Mouse (Mus musculus) monocyte, adult 5-6 weeks (primary cell): ENCODE measurements around the gene Morn1. TPM values are rescaled to one million over a fixed set of nuclear protein-coding genes. Genes with fewer than 3 reads are reported as not detected.
A peak's percentile ranks its signal among the peaks of the same experiment; 100 is the strongest.

Source experiments
- ATAC-seq: fragments of 153-309, 156-312 bp; replicated peaks from 2 replicates; pipeline ENCODE4 v1.8.0; 2017; ENCODE audit warnings: mild to moderate bottlenecking; ENCODE audit not compliant: low TSS enrichment, insufficient number of reproducible peaks, severe bottlenecking, poor library complexity, low FRiP score
- total RNA-seq: library from RNA; stranded (forward); fragments of 200-1000, 200-491, 200-594 nt; gene quantifications from 3 replicates; pipeline ENCODE4 v1.2.3, GENCODE M21; 2017

Morn1 gene
- total RNA-seq, 1 experiment from 2014 or later, result not detected

- ATAC-seq, result 0 out of 2 replicates have a peak, but pooled peaks have one; percentile 20
Observed at GRCm38 (mm10) chr4:155150276-155151113, 64.1 kb downstream of the Morn1 start.

GRCm38 (mm10) chr4:155151221-155151788, 64.9 kb downstream of the Morn1 start:
- no peak for ATAC-seq

DNA sequence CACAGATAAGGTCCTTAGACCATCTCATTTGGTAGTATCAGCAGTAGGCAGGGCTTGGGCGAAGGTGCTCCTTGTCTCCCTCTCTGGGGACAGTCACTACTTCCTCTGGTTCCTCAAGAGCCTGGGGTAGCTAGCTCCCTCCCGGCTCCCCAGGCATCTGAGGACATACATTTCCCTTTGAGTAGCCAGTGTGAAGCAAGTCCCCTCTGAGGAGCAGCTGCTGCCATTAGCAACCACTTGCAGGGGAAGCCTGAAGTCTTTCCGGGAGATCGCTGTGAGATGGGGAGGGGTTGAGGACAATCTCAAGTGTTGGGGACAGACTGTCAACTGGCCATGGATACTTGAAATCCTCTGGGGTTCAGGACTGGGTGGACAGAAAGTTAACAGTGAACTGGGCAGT, 65.5 kb downstream of the Morn1 start:
- ATAC-seq, result no peak

DNA sequence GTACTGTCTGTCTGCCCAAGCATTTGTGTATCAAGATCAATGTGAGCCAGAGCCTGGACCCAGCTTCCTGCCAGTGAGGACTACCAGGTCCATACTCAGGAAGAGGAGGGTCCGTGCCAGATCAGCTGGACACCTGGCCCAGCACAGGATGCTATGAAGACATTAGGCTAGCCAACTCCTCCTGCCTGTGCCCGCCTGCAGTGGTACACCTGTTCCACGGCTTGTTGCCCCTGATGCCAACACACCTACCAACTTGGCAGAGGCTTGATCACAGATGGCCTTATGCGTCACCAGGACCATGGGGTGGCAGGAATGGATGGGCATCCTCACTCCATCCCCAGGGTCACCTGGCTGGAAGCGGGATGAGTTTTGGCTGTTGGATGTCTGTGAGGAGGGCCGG, 66.1 kb downstream of the Morn1 start:
- ATAC-seq, result no peak

DNA sequence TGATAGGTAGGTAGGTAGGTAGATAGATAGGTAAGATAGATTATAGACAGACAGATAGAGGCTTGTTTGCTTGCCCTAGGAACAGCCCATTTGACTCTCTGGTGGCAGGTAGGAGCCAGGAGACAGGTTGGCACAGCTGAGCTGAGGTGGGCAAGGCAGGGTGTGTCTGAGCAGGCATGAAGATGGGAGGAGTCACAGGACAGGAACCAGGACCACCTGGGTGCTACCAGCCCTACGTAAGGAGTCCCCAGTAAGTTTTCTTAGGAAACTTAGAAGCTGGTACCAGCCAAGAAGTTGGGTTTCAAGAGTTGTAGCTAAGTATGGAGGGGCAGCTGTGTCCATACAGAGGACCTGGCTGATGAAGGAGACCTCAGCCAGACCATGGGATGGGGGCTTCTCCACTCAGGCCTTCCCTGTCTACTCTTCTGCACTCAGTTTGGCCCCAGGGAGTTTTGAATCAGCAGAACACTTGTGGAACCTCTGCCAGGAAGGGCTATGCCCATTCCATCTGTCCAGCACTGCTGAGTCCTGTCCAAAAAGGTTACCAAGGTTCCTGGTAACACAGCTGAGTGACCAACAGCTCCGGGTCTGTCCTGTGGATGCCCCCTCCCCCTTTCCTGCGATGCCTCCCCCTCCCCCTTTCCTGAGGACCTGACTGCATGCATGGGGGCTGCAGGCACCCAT, 67.2 kb downstream of the Morn1 start:
- ATAC-seq, result no peak

DNA sequence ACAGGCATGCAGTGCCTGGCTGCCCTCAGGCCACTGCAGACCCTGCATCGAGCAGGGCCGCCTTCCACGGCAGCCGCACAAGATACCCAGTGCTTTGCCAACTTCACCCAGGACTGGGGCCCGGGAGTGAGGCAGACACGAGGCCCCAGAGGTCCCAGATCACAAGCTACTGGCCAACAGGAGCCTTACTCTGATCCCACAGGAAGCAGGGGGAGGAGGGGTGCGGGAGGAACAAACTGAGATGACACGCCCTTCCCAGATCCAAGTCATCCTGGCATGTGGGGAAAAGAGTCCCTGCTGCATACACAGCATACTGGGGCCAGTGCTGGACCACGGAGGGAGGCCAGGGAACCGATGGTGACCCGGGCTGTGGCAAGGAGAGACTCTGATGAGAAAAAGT, 68.6 kb downstream of the Morn1 start:
- no peak for ATAC-seq

DNA sequence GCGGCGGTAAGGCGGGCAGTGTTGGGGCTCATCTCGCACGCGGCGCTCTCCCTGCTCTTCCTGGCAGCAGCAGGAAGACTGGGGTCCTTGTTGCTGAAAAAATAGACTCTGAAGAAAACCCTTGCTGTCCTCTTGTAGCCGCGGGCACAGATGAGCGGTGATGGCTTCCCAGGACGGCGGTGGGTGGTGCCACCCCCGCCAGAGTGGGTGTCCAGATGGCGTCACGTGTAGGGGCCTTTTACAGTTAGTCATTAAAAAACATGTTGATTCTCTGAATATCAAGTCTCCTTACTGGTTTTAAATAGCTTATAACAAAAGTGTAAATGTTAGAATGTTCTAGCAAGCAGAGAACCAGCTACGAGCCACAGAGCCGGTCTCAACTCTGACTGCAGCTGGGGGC, 70.4 kb downstream of the Morn1 start:
- no peak for ATAC-seq

DNA sequence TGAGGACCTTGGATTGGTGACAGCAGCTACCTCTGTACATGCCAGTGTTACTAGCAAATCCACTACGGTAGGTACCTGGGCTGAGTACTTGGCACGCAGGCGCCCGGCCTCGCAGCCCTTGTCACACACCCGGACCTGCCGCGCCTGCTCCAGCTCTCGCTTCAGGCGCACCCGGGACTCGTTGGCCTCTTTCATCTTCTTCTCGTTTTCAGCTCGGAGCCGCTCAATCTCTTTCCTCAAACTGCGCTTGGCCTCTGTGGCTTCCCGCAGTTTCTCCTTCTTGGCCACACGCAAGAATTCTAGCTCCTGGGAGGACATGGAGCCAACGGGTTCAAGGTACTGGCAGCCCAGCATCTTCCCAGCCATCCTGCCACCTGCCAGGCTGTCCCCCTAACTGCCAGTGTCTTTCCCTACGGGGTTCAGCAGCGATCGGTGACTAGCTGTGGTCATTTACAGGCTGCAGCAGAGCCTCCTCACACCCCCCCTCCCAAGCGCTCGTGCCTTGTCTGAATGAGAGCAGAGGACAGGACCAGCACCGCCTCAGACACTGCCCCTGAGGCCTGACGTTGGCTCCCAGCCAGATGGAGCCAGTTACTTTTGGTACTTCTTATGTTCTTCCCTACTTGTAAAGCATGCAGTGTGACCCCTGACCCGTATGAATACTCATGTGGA, 71.6 kb downstream of the Morn1 start:
- ATAC-seq, result no peak

GRCm38 (mm10) chr4:155158543-155158917, 72.2 kb downstream of the Morn1 start:
- no peak for ATAC-seq

DNA sequence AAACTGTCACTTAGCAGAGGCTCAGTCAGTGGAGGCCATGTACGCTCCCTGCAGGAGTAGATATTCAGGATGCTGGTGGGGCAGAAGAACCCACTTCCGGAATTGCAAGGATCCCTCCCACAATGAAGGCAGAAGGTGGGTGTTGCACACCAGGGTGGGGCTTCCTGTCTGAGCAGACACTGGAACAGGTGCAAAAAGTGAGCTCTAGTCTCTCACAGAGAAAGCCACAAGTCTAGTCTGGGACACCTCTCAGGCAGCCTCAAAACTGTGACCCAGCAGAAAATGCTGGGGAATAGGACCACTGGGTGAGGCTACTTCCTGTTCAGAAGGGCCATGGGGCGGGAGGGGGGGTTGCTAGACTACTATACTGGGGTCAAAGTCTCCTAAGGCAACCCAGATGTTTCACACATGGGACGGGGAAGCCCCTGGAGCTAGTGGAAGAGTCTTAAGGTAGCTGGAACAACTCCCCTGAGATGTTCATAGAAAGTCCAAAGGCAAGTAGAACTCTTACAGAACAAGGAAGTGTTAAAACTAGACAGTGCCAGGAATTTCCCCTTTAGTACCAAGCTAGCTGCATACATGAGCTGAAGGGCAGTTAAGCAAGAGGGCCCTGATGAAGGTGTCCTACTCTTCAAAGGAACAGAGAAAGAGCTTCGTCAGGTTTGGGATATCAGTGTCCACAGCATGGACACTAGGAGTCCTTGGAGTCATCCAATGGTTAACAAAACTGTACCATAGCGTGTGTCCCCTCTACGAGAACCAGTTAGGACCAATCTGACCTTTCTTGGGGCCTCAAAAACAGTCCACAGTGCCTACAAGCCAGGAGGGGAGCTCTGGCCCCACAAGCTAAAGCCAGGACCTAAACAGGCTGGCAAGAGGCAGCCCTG, 76.3 kb downstream of the Morn1 start:
- ATAC-seq, result peak; percentile 49

DNA sequence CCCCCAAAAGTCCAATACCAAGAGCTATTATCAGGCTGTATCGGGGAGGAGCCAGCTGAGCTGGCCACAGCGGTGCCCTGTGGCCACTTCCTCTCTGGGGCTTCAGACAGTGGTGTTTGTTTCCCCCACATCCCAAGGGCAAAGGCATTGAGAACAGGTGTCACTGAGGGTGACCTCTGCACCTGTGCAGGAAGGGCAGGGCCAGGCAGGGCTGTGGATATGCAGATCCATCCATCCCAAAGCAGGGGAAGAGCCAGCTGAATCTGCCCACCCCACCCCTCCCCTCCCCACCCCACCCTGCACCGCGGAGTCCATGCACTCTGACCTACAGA, 76.9 kb downstream of the Morn1 start:
- peak; percentile 42 for ATAC-seq

GRCm38 (mm10) chr4:155163685-155164084, 77.3 kb downstream of the Morn1 start:
- no peak for ATAC-seq

DNA sequence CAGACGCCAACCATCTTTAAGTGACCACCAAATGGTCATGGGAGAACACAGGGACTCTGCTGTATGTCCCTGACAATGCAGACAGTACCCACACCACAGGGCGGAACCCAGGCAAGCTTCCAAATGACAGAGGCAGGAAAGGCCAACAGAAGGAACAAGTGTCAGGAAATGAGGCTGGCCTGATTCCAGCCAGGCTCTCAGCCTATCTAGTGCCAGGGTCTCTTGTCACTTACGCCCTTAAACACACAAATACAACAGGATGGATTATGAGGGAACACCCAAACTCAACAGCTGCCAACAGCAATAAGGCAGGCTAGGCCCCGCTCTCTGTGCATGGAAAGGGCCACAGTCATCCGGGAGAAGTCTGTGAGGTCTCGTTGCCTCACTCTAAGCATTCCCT, 78.2 kb downstream of the Morn1 start:
- ATAC-seq, result no peak

DNA sequence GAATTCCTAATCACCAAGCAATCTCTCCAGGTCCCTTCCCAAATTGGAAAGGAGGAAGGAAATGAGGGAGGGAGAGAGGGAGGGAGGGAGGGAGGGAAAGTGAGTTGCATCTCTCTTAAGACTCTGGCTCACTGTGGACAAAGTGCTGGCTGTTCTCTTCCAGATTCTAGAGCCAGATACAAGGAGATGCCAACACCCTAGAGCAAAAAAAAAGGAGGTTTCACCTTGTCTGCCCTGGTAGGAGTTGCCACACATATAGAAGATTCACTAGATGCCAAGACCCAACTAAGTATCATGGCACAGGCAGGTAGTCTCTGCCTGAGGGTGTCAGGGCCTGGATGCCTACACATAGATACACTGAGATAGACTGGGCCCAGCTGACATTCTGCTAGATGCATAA, 79.5 kb downstream of the Morn1 start:
- ATAC-seq, result no peak

DNA sequence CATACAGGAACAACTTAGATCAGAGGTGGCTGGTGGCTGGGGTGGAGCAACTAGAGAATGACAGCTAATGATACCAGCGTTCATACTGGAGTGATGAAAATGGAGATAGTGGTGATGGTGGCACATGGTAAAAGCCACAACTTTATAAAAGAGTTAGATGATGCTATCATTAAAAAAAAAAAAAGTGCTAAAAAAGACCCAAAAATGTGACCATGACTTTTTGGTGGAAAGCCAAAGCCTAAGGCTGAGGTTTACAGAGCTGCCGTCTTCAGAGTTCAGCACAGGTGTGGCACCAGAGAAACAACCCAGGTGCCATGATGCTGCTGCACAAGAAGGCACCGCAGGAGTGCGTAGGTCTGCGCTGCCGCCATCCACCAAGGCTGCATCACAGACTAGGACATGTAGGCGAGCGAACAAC, 82.5 kb downstream of the Morn1 start:
- ATAC-seq, result no peak

DNA sequence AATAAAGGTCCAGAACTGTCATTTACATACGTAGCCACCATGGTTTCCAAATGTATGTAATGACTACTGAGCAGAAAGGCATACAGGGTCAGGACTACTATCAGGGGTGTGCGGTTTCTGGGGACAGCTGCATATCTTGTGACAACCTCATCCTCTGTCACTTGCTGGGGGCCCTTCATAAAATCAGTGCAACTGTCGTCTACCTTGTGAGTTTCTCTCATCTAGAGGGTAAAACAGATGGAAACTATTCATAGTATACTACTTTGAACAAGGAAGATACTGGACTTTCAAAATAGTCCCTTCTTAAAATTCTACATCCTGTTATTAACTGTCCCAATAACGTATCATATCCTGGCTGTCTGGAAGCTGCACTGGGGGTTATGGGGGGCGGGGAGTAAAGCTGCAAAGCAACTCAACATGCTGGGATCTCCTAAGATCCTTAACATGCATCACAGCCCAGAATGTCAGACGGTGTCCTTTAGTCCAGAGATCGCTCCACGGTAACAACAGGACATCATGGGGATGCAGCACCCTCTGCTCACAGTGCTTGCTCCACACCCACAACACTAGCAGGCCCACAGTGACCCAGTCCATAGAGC, 84.3 kb downstream of the Morn1 start:
- ATAC-seq, result no peak

GRCm38 (mm10) chr4:155171961-155172533, 85.7 kb downstream of the Morn1 start:
- no peak for ATAC-seq
